Mouse (Mus musculus): ENCODE measurements around the gene Rbm28.
A peak's percentile ranks its signal among the peaks of the same experiment; 100 is the strongest.
"Not testable (repeated sequence)": the region's sequence is repeated elsewhere in the genome, so short reads cannot be mapped to it uniquely, and the experiment has no call there.

The Rbm28 gene

GRCm38 (mm10) chr6:29193961-29194750 lies 29.4 kb upstream of the Rbm28 start:
- DNase-seq (ENCODE audit: low read depth) = no peak

GRCm38 (mm10) chr6:29187936-29188335 lies 23.1 kb upstream of the Rbm28 start:
- DNase-seq (ENCODE audit: low read depth) = no peak

- DNase-seq (ENCODE audit: low read depth) = no peak
These were observed 15.0 kb upstream of the Rbm28 start for GRCm38 (mm10) chr6:29179843-29180242.

- DNase-seq (ENCODE audit: low read depth) = no peak
These were observed 14.3 kb upstream of the Rbm28 start, which contains the start of gene Prrt4 for GRCm38 (mm10) chr6:29178888-29179658. TSS of gene Prrt4 (minus strand) at chr6:29179584.

- DNase-seq (ENCODE audit: low read depth) = no peak
These were observed 13.4 kb upstream of the Rbm28 start for GRCm38 (mm10) chr6:29177901-29178879.

- DNase-seq (ENCODE audit: low read depth) = no peak
These were observed 10.3 kb upstream of the Rbm28 start for GRCm38 (mm10) chr6:29175113-29175512.

- DNase-seq (ENCODE audit: low read depth) = no peak
These were observed 9.6 kb upstream of the Rbm28 start for GRCm38 (mm10) chr6:29174368-29174767.

- DNase-seq (ENCODE audit: low read depth) = peak; percentile 34
These were observed 6.2 kb upstream of the Rbm28 start for GRCm38 (mm10) chr6:29170952-29171388.

- DNase-seq (ENCODE audit: low read depth) = no peak
These were observed 5.5 kb upstream of the Rbm28 start for GRCm38 (mm10) chr6:29170063-29170921.

- no peak for DNase-seq (ENCODE audit: low read depth)
These were observed 4.9 kb upstream of the Rbm28 start for GRCm38 (mm10) chr6:29169675-29170062.

- DNase-seq (ENCODE audit: low read depth) = no peak
These were observed 4.1 kb upstream of the Rbm28 start for GRCm38 (mm10) chr6:29168871-29169270.

GRCm38 (mm10) chr6:29166196-29166595 lies 1.4 kb upstream of the Rbm28 start:
- DNase-seq (ENCODE audit: low read depth) = peak; percentile 31

- not testable (repeated sequence) for DNase-seq (ENCODE audit: low read depth)
These were observed 3.5 kb downstream of the Rbm28 start for GRCm38 (mm10) chr6:29161291-29161690.

GRCm38 (mm10) chr6:29160786-29161185 lies 4.0 kb downstream of the Rbm28 start:
- DNase-seq (ENCODE audit: low read depth) = no peak

- DNase-seq (ENCODE audit: low read depth) = no peak
These were observed 8.5 kb downstream of the Rbm28 start for GRCm38 (mm10) chr6:29156326-29156725.

- DNase-seq (ENCODE audit: low read depth) = no peak
These were observed 14.8 kb downstream of the Rbm28 start for GRCm38 (mm10) chr6:29150001-29150400.

- no peak for DNase-seq (ENCODE audit: low read depth)
These were observed 17.3 kb downstream of the Rbm28 start for GRCm38 (mm10) chr6:29147407-29148010.

- no peak for DNase-seq (ENCODE audit: low read depth)
These were observed 18.2 kb downstream of the Rbm28 start for GRCm38 (mm10) chr6:29146641-29147040.

GRCm38 (mm10) chr6:29145456-29146307 lies 19.1 kb downstream of the Rbm28 start:
- no peak for DNase-seq (ENCODE audit: low read depth)

GRCm38 (mm10) chr6:29144971-29145370 lies 19.8 kb downstream of the Rbm28 start:
- DNase-seq (ENCODE audit: low read depth) = no peak

Data from c-Kit-positive CD71-positive TER-119-negative erythroid progenitor cells, embryonic 14.5 days (primary cell).